Mouse (Mus musculus): ENCODE measurements at regions not wholly inside any gene's neighbourhood (a gene's known extent, or its start where the extent isn't known, plus 50 kb on each side); places are given as distances from the start of the nearest gene placed in this dataset.
A peak's percentile ranks its signal among the peaks of the same experiment; 100 is the strongest.
"Not testable (repeated sequence)": the region's sequence is repeated elsewhere in the genome, so short reads cannot be mapped to it uniquely, and the experiment has no call there.

DNA sequence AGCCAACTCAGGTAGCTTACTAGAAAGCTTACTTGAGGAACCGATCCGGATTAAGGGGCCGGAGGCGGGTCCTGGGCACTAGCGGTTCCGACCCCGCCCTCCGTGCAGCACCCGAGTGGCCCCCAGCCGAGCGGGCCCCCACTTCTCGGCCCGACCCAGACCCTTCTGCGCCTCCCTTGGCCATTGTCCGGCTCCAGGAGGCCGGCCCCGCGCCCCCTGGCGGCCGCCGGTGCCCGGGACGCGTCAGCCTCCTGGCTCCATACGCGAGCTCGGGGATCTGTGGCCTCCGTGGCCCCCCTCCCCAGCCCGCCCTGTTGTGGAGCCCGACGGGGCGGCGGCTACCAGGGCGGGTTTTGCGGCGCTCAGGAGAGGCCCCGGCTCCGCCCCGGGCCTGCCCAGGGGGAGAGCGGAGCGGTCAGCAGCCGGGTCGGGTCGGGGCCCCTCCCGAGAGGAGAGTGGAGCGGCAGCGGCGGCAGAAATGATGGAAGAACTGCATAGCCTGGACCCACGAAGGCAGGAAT lies 94.3 kb upstream of the Zfp986 start:
- intact Hi-C loops (cut with DNase I): not testable (repeated sequence)
- peak; percentile 16 for DNase-seq

- DNase-seq; intact Hi-C loops (cut with DNase I): not testable (repeated sequence)
These were observed 93.7 kb upstream of the Zfp986 start for GRCm38 (mm10) chr4:145774884-145775283.

DNA sequence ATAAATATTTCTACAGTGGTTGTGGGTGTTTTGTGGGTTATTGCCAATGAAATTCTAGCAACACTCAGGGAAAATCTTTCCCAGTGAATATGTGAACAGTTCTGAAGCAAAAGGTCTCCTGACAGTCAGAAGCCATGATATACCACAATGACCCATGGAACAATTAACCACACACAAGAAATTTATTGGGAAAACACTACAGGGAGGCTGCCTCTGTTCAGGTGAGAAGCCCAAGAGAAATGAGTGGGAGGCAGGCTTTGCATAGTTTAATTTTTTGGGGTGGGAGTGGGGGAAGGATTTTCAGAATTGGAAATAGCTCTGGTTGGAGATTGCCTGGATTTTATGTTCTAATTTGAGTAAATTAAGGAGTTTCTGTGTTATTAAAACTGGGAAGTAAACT lies 92.1 kb upstream of the Zfp986 start:
- DNase-seq; intact Hi-C loops (cut with DNase I): not testable (repeated sequence)

GRCm38 (mm10) chr4:145781281-145781896 lies 87.2 kb upstream of the Zfp986 start:
- intact Hi-C loops (cut with DNase I); DNase-seq: not testable (repeated sequence)

- intact Hi-C loops (cut with DNase I): not testable (repeated sequence)
These were observed 53.9 kb upstream of the Zfp986 start for GRCm38 (mm10) chr4:145814674-145815073.

More at GRCm38 (mm10) chr4:145814674-145815073, 53.9 kb upstream of the Zfp986 start:
- DNase-seq: not testable (repeated sequence)

Data from left cerebral cortex, postnatal 4 days (tissue).